In the genomic region with DNA sequence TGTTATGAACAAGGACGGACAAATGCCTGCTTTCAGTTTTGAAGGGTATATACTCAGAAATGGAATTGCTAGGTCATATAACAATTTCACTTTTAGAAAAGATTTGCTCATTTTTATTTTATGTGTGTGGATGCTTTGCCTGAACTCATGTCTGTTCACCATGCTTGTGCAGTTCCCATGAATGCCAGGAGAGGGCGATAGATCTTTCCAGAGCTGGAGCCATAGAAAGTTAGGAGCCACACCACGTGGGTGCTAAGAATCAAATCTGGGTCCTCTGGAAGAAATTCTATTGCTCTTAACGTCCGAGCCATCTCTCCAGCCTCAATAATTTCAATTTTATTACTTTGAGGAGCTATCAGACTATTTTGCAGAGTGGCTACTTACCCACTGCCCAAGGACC, we compare ENCODE assay signal across 9 mouse cellular contexts. TPM values are rescaled to one million over a fixed set of nuclear protein-coding genes. Genes with fewer than 3 reads are reported as not detected.
A peak's percentile ranks its signal among the peaks of the same experiment; 100 is the strongest.
DNase-seq lines count a peak whose midpoint lies in the region; ATAC-seq and TF ChIP-seq lines count a peak whose summit lies in the region.
"Had no signal": no experiment of that assay in that cellular context is flagged by ENCODE, and none has a peak within 500 bp of the region (broad histone marks: within the 10 kb centered on the region; RNA-seq: fewer than 3 reads in every experiment).

No protein-coding gene starts in this region.

- no peak overlapping the region for H3K9ac ChIP-seq in liver, embryonic 14.5 days (replicated peaks)
- H3K9ac ChIP-seq: embryonic facial prominence, embryonic 12.5 days had no signal

- no peak overlapping the region for H3K4me2 ChIP-seq in liver, embryonic 14.5 days (ENCODE audit: low read depth)
- H3K4me2 ChIP-seq: embryonic facial prominence, embryonic 12.5 days had no signal

- DNase-seq in heart, embryonic 10.5 days (ENCODE audit: low spot score) = peak; percentile 65
- no peak for DNase-seq in heart, adult 18-20 months
- peak; percentile 19 to 67 for DNase-seq in spleen, postnatal 4 days (ENCODE audit: low spot score in 2 of 2)
- no peak for DNase-seq in spleen, adult 12 weeks (ENCODE audit: low spot score)
- DNase-seq in liver, embryonic 14.5 days (ENCODE audit: low read depth in 3 of 3, low spot score in 3 of 3) = no peak
- no peak for DNase-seq in urinary bladder, postnatal 4 days (ENCODE audit: low spot score in 2 of 2)
- DNase-seq in adrenal gland, adult 18-20 months (ENCODE audit: low spot score in 2 of 2) = no peak
- DNase-seq in right cerebral cortex, adult 2 months (ENCODE audit: low spot score in 2 of 2) = no peak

- no peaks in the 10 kb centered on the region for H3K9me3 ChIP-seq in heart, embryonic 10.5 days
- no peaks in the 10 kb centered on the region for H3K9me3 ChIP-seq in liver, embryonic 14.5 days (ENCODE audit: control insufficient read depth, low read length)
- H3K9me3 ChIP-seq: embryonic facial prominence, embryonic 12.5 days had no signal

- peak; percentile 66 for TF ChIP-seq CTCF in liver, embryonic 14.5 days (IDR thresholded peaks at IDR 0.05; ENCODE audit: low read depth)

- 59% methylated on average over 5 of the region's 5 CpGs for WGBS in heart, embryonic 10.5 days
- 48% methylated on average over 5 of the region's 5 CpGs for WGBS in liver, embryonic 14.5 days (ENCODE audit: insufficient replicate concordance)

- H3K27me3 ChIP-seq in heart, embryonic 10.5 days (ENCODE audit: insufficient read depth, poor library complexity, severe bottlenecking) = no peaks in the 10 kb centered on the region
- H3K27me3 ChIP-seq in liver, embryonic 14.5 days (ENCODE audit: control insufficient read depth, insufficient read depth, low read length) = no peaks in the 10 kb centered on the region
- H3K27me3 ChIP-seq: embryonic facial prominence, embryonic 12.5 days had no signal

- ATAC-seq in liver, embryonic 14.5 days (ENCODE audit: insufficient read depth) = no peak

- TF ChIP-seq EP300 in liver, embryonic 14.5 days (IDR thresholded peaks at IDR 0.05; ENCODE audit: low read depth) = no peak

- no peak overlapping the region for H3K4me3 ChIP-seq in heart, embryonic 10.5 days
- H3K4me3 ChIP-seq in liver, embryonic 14.5 days (ENCODE audit: insufficient read depth in 1 of 2, low read depth in 2 of 2, low read length in 2 of 2) = no peak overlapping the region
- H3K4me3 ChIP-seq: embryonic facial prominence, embryonic 12.5 days had no signal

- H3K36me3 ChIP-seq in heart, embryonic 10.5 days = no peaks in the 10 kb centered on the region
- H3K36me3 ChIP-seq in liver, embryonic 14.5 days (replicated peaks; ENCODE audit: control insufficient read depth, insufficient read depth, low read depth) = no peaks in the 10 kb centered on the region
- H3K36me3 ChIP-seq: embryonic facial prominence, embryonic 12.5 days had no signal

- no peak overlapping the region for H3K27ac ChIP-seq in heart, embryonic 10.5 days
- no peak overlapping the region for H3K27ac ChIP-seq in liver, embryonic 14.5 days
- H3K27ac ChIP-seq: embryonic facial prominence, embryonic 12.5 days had no signal

- no peaks in the 10 kb centered on the region for H3K4me1 ChIP-seq in heart, embryonic 10.5 days
- no peaks in the 10 kb centered on the region for H3K4me1 ChIP-seq in liver, embryonic 14.5 days (replicated peaks; ENCODE audit: control insufficient read depth in 2 of 2, insufficient read depth in 2 of 2, low read length in 1 of 2)
- H3K4me1 ChIP-seq: embryonic facial prominence, embryonic 12.5 days had no signal

RNA-seq across cellular contexts. Expression of a gene that starts 17.3 kb away (rescaled TPM):
- polyA plus RNA-seq in heart, embryonic 10.5 days (2016; fragmentation: Nextera tagmentation; extraction: Ambion mirVana) = 13.6 and 15.2 TPM in 2 replicates
- 10 to 100 TPM; 49.3 to 52.2 TPM for total RNA-seq in heart, adult 18-20 months (2021)
- polyA plus RNA-seq in liver, embryonic 14.5 days (2012; rRNA removed) = 2.8 and 4.0 TPM in 2 replicates
- polyA plus RNA-seq in liver, embryonic 14.5 days (2014; fragmentation: Nextera tagmentation; extraction: Ambion mirVana) = 6.0 and 6.1 TPM in 2 replicates
- total RNA-seq in adrenal gland, adult 18-20 months (2021) = 10 to 100 TPM; 38.5 to 61.5 TPM

RNA-seq across cellular contexts. Expression of a gene that starts 38.3 kb away (rescaled TPM):
- 1.4 and 1.5 TPM in 2 replicates for polyA plus RNA-seq in heart, embryonic 10.5 days (2016; fragmentation: Nextera tagmentation; extraction: Ambion mirVana)
- total RNA-seq in heart, adult 18-20 months (2021) = not detected
- 0.03 and 0.07 TPM in 2 replicates for polyA plus RNA-seq in liver, embryonic 14.5 days (2012; rRNA removed)
- polyA plus RNA-seq in liver, embryonic 14.5 days (2014; fragmentation: Nextera tagmentation; extraction: Ambion mirVana) = 0.05 and 0.09 TPM in 2 replicates
- total RNA-seq in adrenal gland, adult 18-20 months (2021) = under 1 TPM; 0.54 to 0.56 TPM

Comparison
In these comparisons a context has a peak if more than half of its experiments do, and no peak if none do; other contexts are left out.
1. DNase-seq: peak in heart, embryonic 10.5 days (single experiment) and spleen, postnatal 4 days (2 of 2); none in heart, adult 18-20 months (0 of 2), spleen, adult 12 weeks (single experiment), liver, embryonic 14.5 days (0 of 3), urinary bladder, postnatal 4 days (0 of 2), adrenal gland, adult 18-20 months (0 of 2) and right cerebral cortex, adult 2 months (0 of 2).